Mouse (Mus musculus) small intestine, adult 2 months (tissue): ENCODE data around the gene Mtpn. TPM values are rescaled to one million over a fixed set of nuclear protein-coding genes. Genes with fewer than 3 reads are reported as not detected.

Experiments used
- H3K27ac ChIP-seq: fragments of 200-500 bp; 2 replicates; pipeline ENCODE4 v1.5.1; 2012; ENCODE audit warnings: low read depth, low read length, control low read depth, inconsistent platforms; ENCODE audit not compliant: insufficient read depth
- H3K27me3 ChIP-seq: fragments of 200-500 bp; 2 replicates; pipeline ENCODE4 v1.6.1; 2012; ENCODE audit warnings: mild to moderate bottlenecking, moderate library complexity, low read length, inconsistent platforms; ENCODE audit not compliant: control insufficient read depth, insufficient read depth
- H3K36me3 ChIP-seq: fragments of 200-500 bp; 2 replicates; pipeline ENCODE4 v1.6.1; 2012; ENCODE audit warnings: mild to moderate bottlenecking, low read length, control low read depth, inconsistent platforms; ENCODE audit not compliant: control insufficient read depth, insufficient read depth
- H3K4me1 ChIP-seq: fragments of 200-500 bp; 2 replicates; pipeline ENCODE4 v1.6.1; 2012; ENCODE audit warnings: low read length, inconsistent platforms, mixed read lengths; ENCODE audit not compliant: control insufficient read depth, insufficient read depth, insufficient read length
- H3K4me3 ChIP-seq: fragments of 200-500 bp; 2 replicates; pipeline ENCODE4 v1.5.1; 2012; ENCODE audit warnings: low read depth, mild to moderate bottlenecking, control low read depth, inconsistent platforms, low read length, moderate library complexity
- CTCF ChIP-seq: fragments of 200-500 bp; IDR thresholded peaks from 2 replicates; pipeline ENCODE4 v1.5.1; 2012; ENCODE audit warnings: low read depth, mild to moderate bottlenecking, control low read depth, inconsistent platforms, low read length, moderate library complexity, mixed read lengths; ENCODE audit not compliant: insufficient replicate concordance, insufficient read length; ENCODE audit errors: extremely low read depth
- POLR2A ChIP-seq: fragments of 200-500 bp; IDR thresholded peaks from 2 replicates; pipeline ENCODE4 v1.6.1; 2012; ENCODE audit warnings: low read depth, mild to moderate bottlenecking, control low read depth, inconsistent platforms, low read length, moderate library complexity
- WGBS: fragments of 180-500 bp; shearing (Covaris S2); methylation state at CpG from one replicate; pipeline ENCODE4 v1.1.7; 2018; 5-methylcytosine and 5-hydroxymethylcytosine counted together
- polyA plus RNA-seq: library from polyadenylated mRNA; depleted of rRNA; stranded (reverse); fragments of >200 nt; gene quantifications from 2 replicates; pipeline ENCODE4 v1.2.3, GENCODE M21; 2012

The Mtpn gene
- polyA plus RNA-seq, 1 experiment, result 67.9 TPM

DNA sequence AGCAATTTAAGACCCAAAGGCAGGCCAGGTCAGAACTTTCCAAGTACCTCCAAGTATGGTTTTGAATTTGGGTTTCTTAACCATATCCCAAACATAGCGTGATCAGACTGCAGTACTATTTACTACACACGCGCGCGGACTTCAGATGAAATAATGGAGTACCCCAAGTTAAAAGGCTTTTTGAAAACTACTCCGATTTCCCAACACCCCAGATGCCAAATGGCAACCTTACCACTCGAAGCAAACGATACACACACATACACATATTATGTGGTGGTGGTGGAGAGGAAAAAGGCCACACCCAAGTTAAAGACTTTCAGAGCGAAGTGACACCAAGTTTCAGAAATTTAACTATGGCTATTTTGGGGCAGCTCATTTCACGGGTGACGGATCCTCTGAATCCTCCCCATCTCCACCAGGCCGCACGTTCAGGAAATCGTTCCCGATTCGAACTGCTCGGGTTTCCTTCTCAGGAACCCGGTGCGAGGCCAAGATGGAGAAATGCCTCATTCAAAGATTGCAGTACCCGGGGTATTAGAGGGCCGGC, 858 bp downstream of the Mtpn start:
- no peaks in the 10 kb centered on the region for H3K36me3 ChIP-seq
- TF ChIP-seq CTCF (no peak), POLR2A (no peak)
- peak overlapping the region; percentile 95 for H3K4me3 ChIP-seq
- WGBS, result 1% methylated on average over 21 of the region's 21 CpGs
- H3K4me1 ChIP-seq, result peaks cover 2% of the 10 kb centered on the region; the same call in 1 of the 2 replicates
- H3K27ac ChIP-seq, result peak overlapping the region; percentile 29; the same call in 1 of the 2 replicates
- no peaks in the 10 kb centered on the region for H3K27me3 ChIP-seq

DNA sequence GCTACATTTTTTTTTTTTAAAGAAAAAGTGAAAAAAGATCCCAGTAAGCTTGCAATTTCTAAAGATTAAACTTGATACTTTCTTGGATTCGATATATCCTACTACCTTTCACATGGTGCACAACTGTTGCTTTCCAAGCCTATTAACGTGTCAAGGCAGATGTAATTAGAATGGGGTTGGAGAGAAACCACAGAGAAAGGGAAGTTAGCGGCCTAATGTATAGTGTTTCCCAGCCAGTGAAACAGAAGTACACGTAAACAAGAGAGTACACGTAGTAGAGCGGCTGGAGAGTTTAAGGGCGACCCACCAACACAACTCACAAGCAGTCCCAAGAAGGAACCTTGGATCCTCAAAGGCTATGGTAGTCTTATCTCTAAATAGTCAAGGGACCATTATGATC, 3.7 kb downstream of the Mtpn start:
- WGBS, result 82% methylated on average over 7 of the region's 7 CpGs
- TF ChIP-seq CTCF, result no peak
- no peak for TF ChIP-seq POLR2A
- Histone ChIP-seq H3K27me3 (no peaks in the 10 kb centered on the region), H3K36me3 (no peaks in the 10 kb centered on the region), H3K27ac (no peak overlapping the region), H3K4me1 (peaks cover 3% of the 10 kb centered on the region; the same call in 1 of the 2 replicates), H3K4me3 (no peak overlapping the region)

- Histone ChIP-seq H3K36me3 (peaks cover 20% of the 10 kb centered on the region), H3K27ac (no peak overlapping the region), H3K4me1 (no peaks in the 10 kb centered on the region), H3K4me3 (no peak overlapping the region), H3K27me3 (no peaks in the 10 kb centered on the region)
- TF ChIP-seq POLR2A (no peak), CTCF (no peak)
Observed at GRCm38 (mm10) chr6:35513362-35513761, 26.3 kb downstream of the Mtpn start.

GRCm38 (mm10) chr6:35504781-35505180, 34.9 kb downstream of the Mtpn start:
- TF ChIP-seq POLR2A, result no peak
- TF ChIP-seq CTCF, result no peak
- no peak overlapping the region for H3K4me3 ChIP-seq
- peaks cover 4% of the 10 kb centered on the region; the same call in 1 of the 2 replicates for H3K36me3 ChIP-seq
- no peak overlapping the region for H3K27ac ChIP-seq
- no peaks in the 10 kb centered on the region for H3K4me1 ChIP-seq
- H3K27me3 ChIP-seq, result no peaks in the 10 kb centered on the region
- 90% methylated on average over 2 of the region's 2 CpGs for WGBS

GRCm38 (mm10) chr6:35502904-35503303, 36.8 kb downstream of the Mtpn start:
- Histone ChIP-seq H3K27ac (no peak overlapping the region), H3K4me3 (no peak overlapping the region), H3K36me3 (peaks cover 4% of the 10 kb centered on the region; the same call in 1 of the 2 replicates), H3K27me3 (no peaks in the 10 kb centered on the region), H3K4me1 (no peaks in the 10 kb centered on the region)
- no peak for TF ChIP-seq CTCF
- no peak for TF ChIP-seq POLR2A
- WGBS, result 61% methylated on average over 2 of the region's 2 CpGs

DNA sequence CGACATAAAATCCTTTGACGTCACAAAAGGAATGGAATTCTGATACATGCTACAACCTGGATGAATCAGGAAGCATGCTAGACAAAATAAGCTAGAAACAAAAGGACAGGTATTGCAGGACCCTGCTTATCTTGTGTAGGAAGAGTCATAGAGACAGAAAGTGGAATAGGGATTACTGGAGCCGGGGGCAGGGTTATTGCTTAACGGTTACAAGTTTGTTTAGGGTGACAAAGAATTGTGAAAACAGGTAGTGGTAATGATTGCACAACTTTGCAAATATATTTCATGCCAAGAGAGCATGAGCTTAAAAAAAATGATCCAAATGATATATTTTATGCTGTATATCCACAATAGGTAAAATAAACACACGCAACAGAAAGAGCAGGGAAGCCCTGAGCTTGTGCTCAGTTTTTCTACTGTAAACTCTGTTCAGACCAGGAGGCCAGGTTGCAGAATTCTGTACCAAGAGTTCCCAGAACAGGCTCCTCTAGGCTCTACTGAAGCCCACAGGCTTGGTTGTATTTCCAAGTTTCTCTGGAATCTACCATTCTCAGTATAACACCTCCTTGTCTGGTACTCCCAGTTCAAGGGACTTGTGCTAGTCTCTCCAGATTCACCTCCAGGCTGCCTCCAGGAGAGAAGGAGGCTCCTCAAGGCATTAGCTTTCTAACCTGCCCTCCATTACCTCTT, 39.6 kb downstream of the Mtpn start:
- Histone ChIP-seq H3K27ac (no peak overlapping the region), H3K36me3 (peaks cover 4% of the 10 kb centered on the region; the same call in 1 of the 2 replicates), H3K27me3 (no peaks in the 10 kb centered on the region), H3K4me1 (no peaks in the 10 kb centered on the region), H3K4me3 (no peak overlapping the region)
- WGBS, result 74% methylated on average over 5 of the region's 5 CpGs
- TF ChIP-seq POLR2A, result no peak
- TF ChIP-seq CTCF, result no peak

DNA sequence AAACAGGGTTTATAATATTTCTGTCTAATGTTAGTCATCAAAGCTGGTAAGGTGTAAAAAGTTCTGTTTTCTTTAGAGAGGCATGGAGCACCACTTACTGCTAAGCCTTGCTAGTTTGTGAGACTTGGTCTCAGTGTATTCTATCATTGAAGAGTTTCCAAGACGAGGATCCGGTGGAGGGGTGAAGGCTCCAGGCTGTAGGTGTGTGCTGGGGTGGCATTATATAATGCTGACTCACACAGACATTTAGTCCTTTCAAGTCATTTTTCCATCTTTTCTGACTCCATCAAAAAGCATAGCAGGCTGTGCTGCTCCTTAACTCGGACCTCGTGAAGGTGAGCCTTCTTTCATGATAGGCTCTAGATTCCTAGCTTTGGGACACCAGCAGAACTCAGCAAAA, 42.3 kb downstream of the Mtpn start:
- Histone ChIP-seq H3K4me1 (no peaks in the 10 kb centered on the region), H3K36me3 (no peaks in the 10 kb centered on the region), H3K27me3 (0 out of 2 replicates have a peak, but pooled peaks cover 2% of the 10 kb centered on the region), H3K27ac (no peak overlapping the region), H3K4me3 (no peak overlapping the region)
- TF ChIP-seq POLR2A (no peak), CTCF (no peak)
- 94% methylated on average over 4 of the region's 4 CpGs for WGBS
